Mouse (Mus musculus): Measurements from ENCODE around the gene Ccl1. TPM values are rescaled to one million over a fixed set of nuclear protein-coding genes. Genes with fewer than 3 reads are reported as not detected.

Ccl1 gene
- polyA plus RNA-seq, 1 experiment = not detected

- no peak for TF ChIP-seq GATA1 (IDR thresholded peaks at IDR 0.05; ENCODE audit: low read length)
Measured at GRCm38 (mm10) chr11:82235551-82236207, 69.8 kb downstream of the Ccl1 start.

DNA sequence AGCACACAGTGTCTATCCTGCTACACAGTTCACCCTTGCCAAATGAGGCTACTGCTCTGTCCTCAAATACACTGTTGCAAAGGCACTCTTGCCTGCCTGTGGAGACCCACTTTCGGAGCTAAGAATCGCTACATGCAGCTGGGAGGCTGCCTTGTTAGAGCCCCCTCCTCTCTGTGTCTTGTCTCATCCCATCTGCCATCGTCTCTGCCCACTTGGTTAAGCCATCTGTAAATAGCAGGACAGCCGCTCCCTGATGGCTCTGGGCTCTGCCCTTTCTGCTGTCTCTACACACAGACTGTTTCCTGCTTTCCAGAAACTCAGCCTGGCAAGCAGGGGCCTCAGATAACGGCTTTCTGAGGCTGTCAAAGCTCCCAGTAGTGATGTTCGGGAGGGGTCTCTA, 71.5 kb downstream of the Ccl1 start:
- TF ChIP-seq GATA1 (IDR thresholded peaks at IDR 0.05; ENCODE audit: low read length) = no peak

DNA sequence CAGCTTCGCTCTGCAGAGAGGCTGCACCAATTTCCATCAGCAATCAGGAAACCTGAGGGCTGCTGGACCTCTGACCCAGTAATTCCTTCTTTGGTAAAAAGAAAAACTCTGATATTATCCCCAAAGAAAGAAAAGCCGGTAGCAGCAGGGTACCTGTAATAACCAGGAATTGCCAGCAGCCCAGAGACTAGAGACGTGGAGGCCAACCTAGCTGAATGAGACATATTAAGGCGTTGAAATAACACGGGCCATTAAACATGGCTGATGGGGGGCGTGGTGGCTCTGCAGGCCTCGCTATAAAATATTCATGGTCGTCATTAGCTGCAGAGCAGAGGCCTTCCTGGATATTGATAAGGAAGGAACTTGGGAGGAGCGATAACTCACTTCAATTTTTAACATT, 78.5 kb downstream of the Ccl1 start:
- TF ChIP-seq GATA1 (IDR thresholded peaks at IDR 0.05; ENCODE audit: low read length) = no peak

DNA sequence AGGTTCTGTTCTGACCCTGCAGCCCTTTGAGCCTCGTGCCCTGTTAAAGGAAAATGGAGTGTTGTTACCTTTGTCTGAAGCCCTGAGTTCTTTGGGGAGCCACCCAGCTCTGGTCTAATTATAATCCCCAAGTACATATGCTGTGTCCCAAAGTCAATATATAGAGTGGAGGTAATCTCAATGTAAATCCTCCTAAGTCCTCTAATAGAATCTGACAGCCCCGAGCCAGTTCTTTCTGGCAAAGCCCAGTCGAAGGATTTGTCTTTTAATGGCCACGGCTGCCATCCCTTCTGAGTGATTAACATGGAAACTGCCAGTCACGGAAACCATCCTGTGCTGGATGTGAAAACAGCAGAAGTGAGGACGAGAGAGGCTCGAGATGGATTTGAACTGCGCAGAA, 79.6 kb downstream of the Ccl1 start:
- no peak for TF ChIP-seq GATA1 (IDR thresholded peaks at IDR 0.05; ENCODE audit: low read length)

DNA sequence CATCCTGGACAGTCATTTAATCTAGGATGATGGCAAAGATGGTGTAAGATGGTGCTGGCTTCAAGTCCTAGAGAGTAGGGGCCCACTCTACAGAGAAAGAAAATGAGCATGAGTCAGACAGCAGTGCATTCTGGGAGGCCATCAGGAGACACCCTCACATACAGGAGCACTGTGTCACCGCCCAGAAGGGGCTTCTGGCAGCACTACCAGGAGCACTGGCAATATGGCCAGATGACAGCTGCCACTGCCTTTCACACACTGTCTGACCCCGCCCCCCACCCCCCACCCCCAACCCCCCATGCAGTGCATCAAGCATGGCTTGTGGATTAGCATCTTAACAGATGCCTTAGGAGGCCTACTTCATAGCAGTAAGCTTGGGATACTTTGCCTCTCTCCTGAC, 89.0 kb downstream of the Ccl1 start:
- TF ChIP-seq GATA1 (IDR thresholded peaks at IDR 0.05; ENCODE audit: low read length) = no peak

DNA sequence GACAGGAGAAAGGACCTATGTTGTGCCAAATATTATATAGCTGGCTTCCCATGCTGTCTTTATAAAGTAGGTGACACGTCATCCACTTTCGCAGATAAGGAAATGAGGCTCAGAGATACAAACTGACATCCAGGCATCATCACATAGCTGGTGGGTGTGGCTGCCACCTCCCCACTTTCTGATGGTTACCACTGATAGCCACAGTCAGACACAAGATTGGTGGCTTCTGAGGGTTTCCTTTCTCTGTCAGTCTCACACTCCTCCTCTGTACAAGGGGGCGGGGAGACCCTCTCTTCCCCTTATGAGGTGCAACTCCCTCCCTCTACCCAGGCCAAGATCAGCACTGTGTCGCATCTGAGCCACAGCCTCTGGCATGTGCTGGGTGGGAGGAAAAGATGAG, 91.1 kb downstream of the Ccl1 start:
- TF ChIP-seq GATA1 (IDR thresholded peaks at IDR 0.05; ENCODE audit: low read length) = no peak

- no peak for TF ChIP-seq GATA1 (IDR thresholded peaks at IDR 0.05; ENCODE audit: low read length)
Measured at GRCm38 (mm10) chr11:82206960-82207488, 98.5 kb downstream of the Ccl1 start.

GRCm38 (mm10) chr11:82205221-82205620, 100.3 kb downstream of the Ccl1 start:
- TF ChIP-seq GATA1 (IDR thresholded peaks at IDR 0.05; ENCODE audit: low read length) = no peak

DNA sequence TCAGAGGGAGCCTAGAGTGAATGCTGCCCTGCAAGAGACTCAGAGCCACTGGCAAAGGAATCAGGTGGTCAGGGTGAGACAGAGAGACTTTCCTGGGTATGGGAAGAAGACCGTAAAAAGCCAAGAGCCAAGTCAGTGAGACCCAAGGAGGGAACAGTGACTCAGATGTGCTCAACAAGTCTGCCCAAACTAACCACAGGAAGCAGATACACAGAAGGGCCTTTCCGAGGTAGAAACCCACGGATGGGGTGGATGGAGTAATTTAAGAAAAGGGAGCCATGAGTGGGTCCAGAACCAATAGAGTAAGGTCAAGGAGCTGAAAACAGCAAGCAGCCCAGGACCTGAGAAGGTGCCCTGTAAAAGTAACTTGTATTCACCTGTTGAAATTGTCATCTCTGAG, 101.8 kb downstream of the Ccl1 start:
- no peak for TF ChIP-seq GATA1 (IDR thresholded peaks at IDR 0.05; ENCODE audit: low read length)

GRCm38 (mm10) chr11:82197774-82198173, 107.7 kb downstream of the Ccl1 start:
- TF ChIP-seq GATA1 (IDR thresholded peaks at IDR 0.05; ENCODE audit: low read length) = no peak

DNA sequence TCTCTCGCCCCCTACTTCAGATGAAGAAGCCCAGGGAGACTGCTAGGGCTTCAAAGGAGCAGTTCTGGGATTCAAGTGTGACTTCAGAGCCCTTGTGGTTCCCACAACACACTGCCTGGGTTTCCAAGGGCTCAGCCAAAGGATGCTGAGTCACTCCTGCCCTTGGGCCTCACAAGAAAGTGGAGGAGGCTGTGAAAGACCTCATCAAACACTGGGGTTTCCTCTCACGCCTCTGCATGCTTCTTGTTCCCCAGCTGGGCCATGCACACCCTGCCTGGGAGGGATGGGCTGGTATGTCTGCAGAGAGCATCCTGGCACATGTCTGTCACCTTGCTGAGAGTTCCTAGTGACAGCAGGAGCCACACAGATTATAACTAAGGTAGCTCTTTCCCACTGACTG, 110.5 kb downstream of the Ccl1 start:
- TF ChIP-seq GATA1 (IDR thresholded peaks at IDR 0.05; ENCODE audit: low read length) = no peak

GRCm38 (mm10) chr11:82193826-82194225, 111.7 kb downstream of the Ccl1 start:
- no peak for TF ChIP-seq GATA1 (IDR thresholded peaks at IDR 0.05; ENCODE audit: low read length)

DNA sequence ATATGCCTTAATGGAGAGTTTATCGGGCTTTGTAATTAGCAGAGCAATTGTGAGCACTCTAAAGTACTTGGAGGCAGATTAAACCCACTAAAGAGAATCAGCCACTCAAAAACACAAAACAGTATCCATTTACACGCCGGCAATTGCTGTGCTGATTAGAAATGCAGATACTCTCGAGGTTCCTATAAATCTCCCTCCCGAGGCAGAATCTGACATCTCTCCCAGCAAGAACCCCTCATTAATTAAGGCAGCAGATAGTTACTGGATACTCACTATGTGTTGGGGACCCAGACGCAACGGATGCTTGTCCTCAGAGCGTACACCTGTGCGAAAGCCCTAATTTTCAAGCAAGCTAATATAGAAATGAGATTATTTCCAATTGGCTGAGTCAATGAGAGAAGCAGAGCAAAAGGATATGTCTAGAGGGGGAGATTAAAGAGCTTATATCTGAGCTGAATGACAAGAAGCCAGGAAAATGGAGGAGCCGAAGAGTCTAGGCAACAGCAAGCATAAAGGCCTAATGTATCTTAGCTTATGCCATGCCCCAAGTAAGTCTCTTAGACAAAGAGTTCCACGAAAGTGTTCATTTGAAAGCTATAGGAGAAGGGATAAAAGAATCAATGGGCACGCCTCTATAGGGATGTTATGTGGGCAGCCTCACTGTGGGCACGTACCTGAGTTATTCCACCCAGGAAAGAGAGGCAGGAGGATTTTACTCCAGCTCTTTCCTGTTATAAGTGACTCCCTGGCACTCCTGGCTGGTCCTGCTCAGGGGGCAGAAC, 115.5 kb downstream of the Ccl1 start:
- no peak for TF ChIP-seq GATA1 (IDR thresholded peaks at IDR 0.05; ENCODE audit: low read length)

- no peak for TF ChIP-seq GATA1 (IDR thresholded peaks at IDR 0.05; ENCODE audit: low read length)
Measured at GRCm38 (mm10) chr11:82185684-82186083, 119.8 kb downstream of the Ccl1 start.

- no peak for TF ChIP-seq GATA1 (IDR thresholded peaks at IDR 0.05; ENCODE audit: low read length)
Measured at GRCm38 (mm10) chr11:82183281-82183935, 122.1 kb downstream of the Ccl1 start.

GRCm38 (mm10) chr11:82182401-82182800, 123.1 kb downstream of the Ccl1 start:
- TF ChIP-seq GATA1 (IDR thresholded peaks at IDR 0.05; ENCODE audit: low read length) = no peak

Data from G1E-ER4 (cell line).